Mouse (Mus musculus) kidney, postnatal 0 days (tissue): Measurements from ENCODE around the gene Foxd2. TPM values are rescaled to one million over a fixed set of nuclear protein-coding genes. Genes with fewer than 3 reads are reported as not detected.

Experiments used
- ATAC-seq: fragments of 200-750 bp; cut with Nextera tagmentation; replicated peaks from 2 replicates; pipeline ENCODE4 v1.8.0; 2017; ENCODE audit warnings: low read depth, moderate number of reproducible peaks, moderate TSS enrichment, moderate library complexity; ENCODE audit not compliant: low FRiP score
- DNase-seq: peaks from one replicate; pipeline ENCODE4 v3.0.0-alpha.2; 2016; ENCODE audit warnings: low spot score
- H3K27ac ChIP-seq: fragments of 300-500 bp; sonication (generic); 2 replicates; pipeline ENCODE4 v1.5.1; 2014; ENCODE audit warnings: mild to moderate bottlenecking
- H3K27me3 ChIP-seq: fragments of 300-500 bp; sonication (generic); 2 replicates; pipeline ENCODE4 v1.6.1; 2014; ENCODE audit warnings: low read length, mixed read lengths; ENCODE audit not compliant: insufficient read depth
- H3K36me3 ChIP-seq: fragments of 300-500 bp; sonication (generic); 2 replicates; pipeline ENCODE4 v1.6.1; 2014; ENCODE audit warnings: low read length, mixed read lengths; ENCODE audit not compliant: insufficient read depth
- H3K4me1 ChIP-seq: fragments of 300-500 bp; sonication (generic); replicated peaks from 2 replicates; pipeline ENCODE4 v1.6.1; 2014; ENCODE audit warnings: antibody characterized with exemption, low read length, mixed read lengths; ENCODE audit not compliant: insufficient read depth
- H3K4me2 ChIP-seq: fragments of 300-500 bp; sonication (generic); 2 replicates; pipeline ENCODE4 v1.6.1; 2014; ENCODE audit warnings: mild to moderate bottlenecking, low read length, moderate library complexity, mixed read lengths
- H3K4me3 ChIP-seq: fragments of 300-500 bp; sonication (generic); replicated peaks from 2 replicates; pipeline ENCODE4 v1.5.1; 2014; ENCODE audit warnings: low read depth, low read length
- H3K9ac ChIP-seq: fragments of 300-500 bp; sonication (generic); 2 replicates; pipeline ENCODE4 v1.6.1; 2014; ENCODE audit warnings: low read depth, low read length
- H3K9me3 ChIP-seq: fragments of 300-500 bp; sonication (generic); replicated peaks from 2 replicates; pipeline ENCODE4 v1.6.1; 2016; ENCODE audit warnings: low read length, inconsistent platforms, mixed read lengths
- CTCF ChIP-seq: IDR thresholded peaks from 2 replicates; pipeline ENCODE4 v1.5.1; 2016; ENCODE audit warnings: antibody characterized with exemption, low read depth, mild to moderate bottlenecking, moderate library complexity
- WGBS: fragments of 180-500 bp; shearing (Covaris S2); extraction: QIAGEN DNeasy Blood & Tissue Kit; methylation state at CpG from one replicate; pipeline ENCODE4 v1.1.7; 2014; 5-methylcytosine and 5-hydroxymethylcytosine counted together
- polyA plus RNA-seq: library from polyadenylated mRNA; unstranded; fragments of >200 nt; fragmentation: Nextera tagmentation; extraction: Ambion mirVana; gene quantifications from 2 replicates; pipeline ENCODE4 v1.2.1, GENCODE M21; 2015

The Foxd2 gene
- polyA plus RNA-seq, 1 experiment from 2014 or later = 6.3 TPM

DNA sequence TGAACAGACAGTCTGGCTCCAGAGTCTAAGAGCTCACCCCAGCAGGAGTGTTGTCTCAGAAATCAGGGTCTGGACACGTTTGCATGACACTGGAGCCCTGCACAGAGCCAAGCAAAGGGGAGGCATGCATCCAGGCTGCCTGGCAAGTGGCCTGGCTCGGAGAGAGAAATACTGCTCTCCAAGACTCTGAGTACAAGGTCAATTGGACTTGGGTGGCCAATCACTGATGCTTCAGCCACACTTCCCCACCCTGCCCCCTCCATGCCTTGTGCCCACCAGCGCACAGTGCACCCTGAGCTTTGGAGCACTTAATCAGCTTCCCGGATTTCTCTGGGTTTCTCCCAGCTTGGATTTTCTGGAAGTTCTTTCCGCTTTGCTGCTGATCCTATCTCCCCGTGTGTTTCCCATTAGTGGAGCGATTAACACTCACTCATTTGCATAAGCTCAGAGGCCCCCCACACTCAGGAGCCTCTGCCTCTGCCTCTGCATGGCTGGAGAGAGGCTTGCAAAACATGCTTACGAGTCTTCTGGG lies 32.2 kb downstream of the Foxd2 start:
- TF ChIP-seq CTCF = no peak
- H3K4me1 ChIP-seq = no peaks in the 10 kb centered on the region
- no peak overlapping the region for H3K4me2 ChIP-seq
- 19% methylated on average over 8 of the region's 8 CpGs for WGBS
- no peak overlapping the region for H3K4me3 ChIP-seq
- no peak overlapping the region for H3K9ac ChIP-seq
- no peaks in the 10 kb centered on the region for H3K9me3 ChIP-seq
- DNase-seq = peak; percentile 18
- H3K36me3 ChIP-seq = no peaks in the 10 kb centered on the region
- no peaks in the 10 kb centered on the region for H3K27me3 ChIP-seq
- no peak for ATAC-seq
- H3K27ac ChIP-seq = no peak overlapping the region

DNA sequence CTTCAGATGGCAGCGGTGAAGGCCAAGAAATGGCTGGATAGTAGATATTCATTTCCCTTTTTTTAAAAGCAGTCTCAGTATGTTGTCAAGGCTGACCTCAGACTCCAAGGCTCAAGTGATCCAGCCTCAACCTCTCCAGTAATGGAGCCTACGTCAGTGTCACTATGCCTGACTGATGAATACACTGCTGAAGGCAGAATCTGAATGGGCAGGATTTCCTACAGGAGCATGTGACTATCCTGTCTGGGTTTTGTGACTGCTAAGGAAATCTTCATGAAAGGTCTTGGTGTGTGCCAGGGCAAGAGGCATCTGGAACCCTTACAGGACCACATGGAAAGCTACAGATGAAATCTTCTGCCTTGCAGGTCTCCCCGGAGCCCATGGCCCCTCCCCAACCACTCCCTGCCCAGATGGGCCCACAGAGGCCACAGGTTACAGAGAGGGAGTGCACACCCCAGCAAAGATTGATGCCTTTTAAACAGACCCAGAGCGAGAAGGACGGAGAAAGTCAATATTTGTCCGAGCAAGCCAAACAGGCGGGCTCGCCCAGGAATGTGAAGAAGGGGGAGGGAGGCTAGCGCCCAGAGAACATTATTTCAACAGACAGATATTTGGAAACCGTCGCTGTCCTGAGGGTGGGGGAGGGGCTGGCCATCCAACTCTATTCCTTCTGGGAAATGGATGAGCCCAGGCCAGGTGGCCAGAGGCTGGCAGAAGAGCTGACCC lies 38.7 kb downstream of the Foxd2 start:
- Histone ChIP-seq H3K4me2 (no peak overlapping the region), H3K36me3 (no peaks in the 10 kb centered on the region), H3K4me1 (no peaks in the 10 kb centered on the region), H3K9ac (no peak overlapping the region), H3K9me3 (no peaks in the 10 kb centered on the region), H3K27ac (no peak overlapping the region), H3K27me3 (no peaks in the 10 kb centered on the region), H3K4me3 (no peak overlapping the region)
- WGBS = 16% methylated on average over 11 of the region's 11 CpGs
- peak; percentile 81 for DNase-seq
- peak; percentile 71 for ATAC-seq
- TF ChIP-seq CTCF = no peak

DNA sequence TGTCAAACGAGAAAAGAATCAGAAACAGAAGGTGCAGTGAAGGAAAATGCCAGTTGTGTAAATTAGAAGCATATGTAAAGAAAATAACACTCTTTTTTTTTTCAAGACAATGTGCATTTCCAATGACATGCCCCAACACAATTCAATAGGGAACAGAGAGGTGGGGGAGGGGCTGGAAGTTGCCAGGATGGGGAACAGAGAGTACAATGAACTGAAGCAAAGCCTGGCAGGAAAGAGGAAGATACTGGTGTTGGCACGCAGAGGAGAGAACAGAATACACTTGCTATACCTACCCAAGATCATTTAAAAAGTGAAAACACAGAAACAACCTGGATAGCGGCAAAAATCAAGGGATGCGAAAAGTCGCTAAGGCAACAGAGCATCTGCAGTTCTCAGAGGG lies 45.5 kb downstream of the Foxd2 start:
- no peak overlapping the region for H3K4me3 ChIP-seq
- 89% methylated on average over 5 of the region's 5 CpGs for WGBS
- no peak overlapping the region for H3K4me2 ChIP-seq
- no peak for TF ChIP-seq CTCF
- H3K27ac ChIP-seq = no peak overlapping the region
- ATAC-seq (no peak), DNase-seq (no peak)
- no peaks in the 10 kb centered on the region for H3K27me3 ChIP-seq
- no peaks in the 10 kb centered on the region for H3K4me1 ChIP-seq
- H3K36me3 ChIP-seq = no peaks in the 10 kb centered on the region
- no peaks in the 10 kb centered on the region for H3K9me3 ChIP-seq
- H3K9ac ChIP-seq = no peak overlapping the region

DNA sequence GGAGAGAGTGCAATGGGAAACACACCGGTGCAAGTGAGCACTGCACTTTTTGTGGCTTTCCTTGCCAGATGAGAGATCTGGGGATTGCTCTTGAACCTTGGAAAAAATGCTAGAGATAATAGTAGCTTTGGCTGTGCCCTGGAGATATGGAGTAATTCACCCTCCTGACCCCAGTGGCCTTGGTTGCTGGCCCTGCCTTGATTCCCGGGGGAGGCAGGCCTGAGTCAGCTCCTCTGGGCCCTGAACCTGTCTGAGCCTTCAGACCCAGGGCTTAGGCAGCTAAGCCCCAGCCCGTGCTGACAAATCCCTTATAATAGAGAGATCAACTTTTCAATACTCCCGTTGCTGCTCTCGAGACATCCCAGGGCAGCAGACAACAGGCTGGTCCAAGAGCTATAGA lies 50.2 kb downstream of the Foxd2 start:
- Histone ChIP-seq H3K27ac (no peak overlapping the region), H3K9me3 (no peaks in the 10 kb centered on the region), H3K4me1 (no peaks in the 10 kb centered on the region), H3K36me3 (no peaks in the 10 kb centered on the region), H3K27me3 (no peaks in the 10 kb centered on the region), H3K4me2 (no peak overlapping the region), H3K4me3 (no peak overlapping the region), H3K9ac (no peak overlapping the region)
- DNase-seq (no peak), ATAC-seq (no peak)
- whole genome bisulfite sequencing = 40% methylated on average over 5 of the region's 5 CpGs
- TF ChIP-seq CTCF = no peak

Other genes starting within 250 kb of the Foxd2 start
- gene Gm12830, start 87.2 kb downstream of the Foxd2 start, polyA plus RNA-seq = 0.07 TPM in 1 of 2 replicates, not detected in the other
- not detected in 2 replicates for gene Foxe3, start 17.1 kb upstream of the Foxd2 start, polyA plus RNA-seq
- 132 and 139 TPM in 2 replicates for gene Cmpk1, start 78.4 kb upstream of the Foxd2 start, polyA plus RNA-seq
- gene Stil, start 91.3 kb upstream of the Foxd2 start, polyA plus RNA-seq = 4.8 and 5.1 TPM in 2 replicates
- gene Tal1, start 147.6 kb upstream of the Foxd2 start, polyA plus RNA-seq = 1.0 and 1.1 TPM in 2 replicates
- gene Pdzk1ip1, start 179.8 kb upstream of the Foxd2 start, polyA plus RNA-seq = 681 and 685 TPM in 2 replicates
- gene Cyp4x1, start 225.4 kb upstream of the Foxd2 start, polyA plus RNA-seq = 0.20 and 0.21 TPM in 2 replicates